Mouse (Mus musculus) stomach, postnatal 0 days (tissue): Measurements from ENCODE around the gene Slc8a1. TPM values are rescaled to one million over a fixed set of nuclear protein-coding genes. Genes with fewer than 3 reads are reported as not detected.

ENCODE experiments used
- ATAC-seq: fragments of 200-750 bp; cut with Nextera tagmentation; 2 replicates; pipeline ENCODE4 v1.8.0; 2017; ENCODE audit not compliant: low FRiP score, low TSS enrichment
- DNase-seq: peaks from one replicate; pipeline ENCODE4 v3.0.0-alpha.2; 2016; ENCODE audit warnings: low spot score
- H3K27ac ChIP-seq: fragments of 300-500 bp; sonication (generic); replicated peaks from 2 replicates; pipeline ENCODE4 v1.5.1; 2014; ENCODE audit warnings: mild to moderate bottlenecking, control low read depth
- H3K27me3 ChIP-seq: fragments of 300-500 bp; sonication (generic); 2 replicates; pipeline ENCODE4 v1.6.1; 2014; ENCODE audit warnings: low read length; ENCODE audit not compliant: control insufficient read depth, insufficient read depth
- H3K36me3 ChIP-seq: fragments of 300-500 bp; sonication (generic); 2 replicates; pipeline ENCODE4 v1.6.1; 2014; ENCODE audit warnings: low read length, mixed read lengths; ENCODE audit not compliant: control insufficient read depth, insufficient read depth
- H3K4me1 ChIP-seq: fragments of 300-500 bp; sonication (generic); replicated peaks from 2 replicates; pipeline ENCODE4 v1.6.1; 2014; ENCODE audit warnings: antibody characterized with exemption; ENCODE audit not compliant: control insufficient read depth, insufficient read depth
- H3K4me2 ChIP-seq: fragments of 300-500 bp; sonication (generic); replicated peaks from 2 replicates; pipeline ENCODE4 v1.6.1; 2014; ENCODE audit warnings: low read depth, mild to moderate bottlenecking, control low read depth, moderate library complexity
- H3K4me3 ChIP-seq: fragments of 300-500 bp; sonication (generic); 2 replicates; pipeline ENCODE4 v1.5.1; 2014; ENCODE audit warnings: low read depth, low read length, control low read depth
- H3K9ac ChIP-seq: fragments of 300-500 bp; sonication (generic); 2 replicates; pipeline ENCODE4 v1.6.1; 2014; ENCODE audit warnings: mild to moderate bottlenecking, low read length, control low read depth, mixed read lengths
- H3K9me3 ChIP-seq: fragments of 300-500 bp; sonication (generic); 2 replicates; pipeline ENCODE4 v1.6.1; 2016; ENCODE audit warnings: low read length; ENCODE audit not compliant: control insufficient read depth
- CTCF ChIP-seq: IDR thresholded peaks from 2 replicates; pipeline ENCODE4 v1.5.1; 2016; ENCODE audit warnings: antibody characterized with exemption, low read depth, mild to moderate bottlenecking, moderate library complexity
- EP300 ChIP-seq: optimal IDR thresholded peaks from 2 replicates; pipeline ENCODE3; 2016; ENCODE audit warnings: antibody characterized with exemption
- whole genome bisulfite sequencing: fragments of 180-500 bp; shearing (Covaris S2); extraction: QIAGEN DNeasy Blood & Tissue Kit; methylation state at CpG from one replicate; pipeline ENCODE4 v1.1.7; 2014; 5-methylcytosine and 5-hydroxymethylcytosine counted together
- polyA plus RNA-seq: library from polyadenylated mRNA; unstranded; fragments of >200 nt; fragmentation: Nextera tagmentation; extraction: Ambion mirVana; gene quantifications from 2 replicates; pipeline ENCODE4 v1.2.1, GENCODE M21; 2015

Slc8a1 gene
- polyA plus RNA-seq, 1 experiment from 2014 or later: 3.1 TPM

DNA sequence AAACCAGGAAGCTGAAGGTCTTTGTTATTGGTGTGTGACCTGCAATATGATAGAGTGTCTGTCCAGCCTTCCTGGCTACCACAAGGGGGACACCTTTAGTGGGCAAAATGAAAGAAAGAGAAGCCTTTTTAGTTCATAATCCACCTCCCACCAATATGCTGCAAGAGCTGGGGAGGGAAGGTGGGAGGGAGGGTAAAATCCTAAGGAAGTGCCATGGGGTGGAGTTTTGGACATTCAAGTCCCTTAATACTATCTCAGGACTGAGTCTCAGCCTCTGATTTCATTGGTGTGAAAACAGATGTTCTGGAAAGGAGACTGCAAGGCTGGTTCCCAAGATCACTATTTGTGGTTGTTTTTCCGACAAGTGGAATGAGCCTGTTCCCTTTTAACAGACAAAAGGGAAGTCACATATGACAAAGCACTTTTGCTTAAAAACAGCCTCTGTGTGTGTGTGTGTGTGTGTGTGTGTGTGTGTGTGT is 25.9 kb downstream of the Slc8a1 start:
- Histone ChIP-seq H3K27me3 (no peaks in the 10 kb centered on the region), H3K4me1 (no peaks in the 10 kb centered on the region), H3K4me3 (no peak overlapping the region), H3K9me3 (no peaks in the 10 kb centered on the region), H3K9ac (no peak overlapping the region), H3K36me3 (no peaks in the 10 kb centered on the region), H3K27ac (no peak overlapping the region), H3K4me2 (no peak overlapping the region)
- DNase-seq: no peak
- TF ChIP-seq EP300: no peak
- peak; percentile 51 for TF ChIP-seq CTCF
- ATAC-seq: no peak
- WGBS: 39% methylated on average over 1 of the region's 1 CpGs

DNA sequence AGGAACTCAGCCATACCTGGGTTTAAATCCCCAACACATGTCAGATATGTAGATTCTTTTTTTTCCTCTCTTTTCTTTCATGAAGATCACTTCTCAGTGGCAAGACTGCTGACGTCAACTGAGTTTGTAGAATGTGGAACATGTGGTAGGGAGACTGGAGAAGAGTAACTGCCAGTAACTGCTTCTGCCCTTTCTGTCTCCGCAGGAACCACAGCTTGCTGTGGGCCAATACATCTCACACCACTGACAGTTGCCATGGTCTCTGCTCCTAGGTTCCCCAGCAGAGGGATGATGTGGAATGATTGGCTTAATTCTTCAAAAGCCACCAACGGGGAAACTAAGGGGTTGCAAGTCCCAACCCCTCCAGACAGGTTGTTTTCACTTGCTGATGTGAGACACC is 33.4 kb downstream of the Slc8a1 start:
- Histone ChIP-seq H3K36me3 (no peaks in the 10 kb centered on the region), H3K4me2 (no peak overlapping the region), H3K9ac (no peak overlapping the region), H3K27ac (no peak overlapping the region), H3K4me1 (no peaks in the 10 kb centered on the region), H3K27me3 (no peaks in the 10 kb centered on the region), H3K4me3 (no peak overlapping the region), H3K9me3 (no peaks in the 10 kb centered on the region)
- WGBS: 43% methylated on average over 3 of the region's 3 CpGs
- DNase-seq (no peak), ATAC-seq (no peak)
- no peak for TF ChIP-seq CTCF
- TF ChIP-seq EP300: no peak

DNA sequence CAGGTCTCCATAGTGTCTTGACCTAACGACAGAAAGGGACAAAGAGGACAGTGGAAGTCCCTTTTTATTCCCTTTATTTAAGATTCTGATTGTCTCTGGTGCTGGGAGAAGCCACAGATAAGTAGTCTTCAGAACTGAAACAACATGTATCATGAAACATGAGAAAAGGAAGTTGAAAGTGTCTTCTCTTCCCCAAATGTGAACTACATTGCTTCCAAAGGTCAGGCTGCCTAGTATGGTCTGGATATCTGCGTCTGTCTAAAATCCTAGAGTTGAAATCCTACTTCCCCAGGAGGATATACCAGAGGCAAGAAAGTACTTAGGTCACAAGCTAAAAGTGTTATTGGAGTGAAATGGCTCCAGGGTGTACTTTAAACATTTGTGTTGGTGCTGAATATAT is 34.9 kb downstream of the Slc8a1 start:
- Histone ChIP-seq H3K36me3 (no peaks in the 10 kb centered on the region), H3K9me3 (no peaks in the 10 kb centered on the region), H3K9ac (no peak overlapping the region), H3K4me1 (no peaks in the 10 kb centered on the region), H3K27me3 (no peaks in the 10 kb centered on the region), H3K27ac (no peak overlapping the region), H3K4me3 (no peak overlapping the region), H3K4me2 (no peak overlapping the region)
- DNase-seq (no peak), ATAC-seq (no peak)
- TF ChIP-seq EP300: no peak
- TF ChIP-seq CTCF: no peak
- 74% methylated on average over 2 of the region's 2 CpGs for WGBS

DNA sequence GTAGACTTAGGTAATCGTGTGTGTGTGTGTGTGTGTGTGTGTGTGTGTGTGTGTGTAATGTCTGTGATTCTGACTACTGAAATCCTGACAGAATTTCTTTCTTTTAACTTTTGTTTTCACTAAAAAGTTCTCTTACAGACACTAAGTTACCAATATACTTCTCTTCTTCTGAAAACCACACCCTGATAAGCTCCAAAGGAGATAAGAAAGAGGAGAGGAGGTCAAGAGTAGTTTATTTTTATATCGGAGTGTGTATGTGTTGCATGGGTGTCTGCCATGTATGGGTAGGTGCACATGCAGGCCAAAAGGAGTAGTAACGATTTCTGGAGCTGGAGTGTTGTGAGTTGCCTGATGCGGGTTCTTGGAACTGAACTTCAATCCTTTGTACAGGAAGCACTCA is 36.5 kb downstream of the Slc8a1 start:
- no peaks in the 10 kb centered on the region for H3K4me1 ChIP-seq
- H3K27me3 ChIP-seq: no peaks in the 10 kb centered on the region
- H3K4me3 ChIP-seq: no peak overlapping the region
- TF ChIP-seq CTCF (no peak), EP300 (no peak)
- no peak for DNase-seq
- WGBS: 52% methylated on average over 4 of the region's 4 CpGs
- H3K9me3 ChIP-seq: no peaks in the 10 kb centered on the region
- ATAC-seq: no peak
- no peaks in the 10 kb centered on the region for H3K36me3 ChIP-seq
- no peak overlapping the region for H3K27ac ChIP-seq
- no peak overlapping the region for H3K4me2 ChIP-seq
- H3K9ac ChIP-seq: no peak overlapping the region

DNA sequence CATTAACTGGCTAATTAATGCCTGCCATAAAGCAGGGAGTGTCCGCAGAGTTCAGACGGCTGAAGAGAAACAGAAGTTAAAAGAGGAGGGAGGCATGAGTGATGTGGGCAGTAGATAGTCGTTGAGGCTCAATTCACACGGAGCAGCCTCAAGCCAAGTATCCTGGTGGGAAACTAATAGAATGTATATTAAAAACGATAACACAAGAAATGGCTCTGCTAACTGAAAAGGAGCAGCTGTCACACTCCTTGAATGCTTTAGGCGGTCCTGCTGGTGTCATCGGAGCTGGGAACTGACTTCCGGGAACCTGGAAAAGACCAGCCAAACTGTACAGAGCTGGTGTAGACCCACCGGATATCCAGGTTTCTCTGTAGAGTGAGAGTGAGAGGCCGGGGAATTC is 39.4 kb downstream of the Slc8a1 start:
- Histone ChIP-seq H3K9ac (no peak overlapping the region), H3K4me2 (no peak overlapping the region), H3K27me3 (no peaks in the 10 kb centered on the region), H3K4me3 (no peak overlapping the region), H3K36me3 (no peaks in the 10 kb centered on the region), H3K9me3 (no peaks in the 10 kb centered on the region), H3K4me1 (no peaks in the 10 kb centered on the region), H3K27ac (no peak overlapping the region)
- no peak for ATAC-seq
- WGBS: 45% methylated on average over 10 of the region's 10 CpGs
- no peak for DNase-seq
- no peak for TF ChIP-seq EP300
- no peak for TF ChIP-seq CTCF

DNA sequence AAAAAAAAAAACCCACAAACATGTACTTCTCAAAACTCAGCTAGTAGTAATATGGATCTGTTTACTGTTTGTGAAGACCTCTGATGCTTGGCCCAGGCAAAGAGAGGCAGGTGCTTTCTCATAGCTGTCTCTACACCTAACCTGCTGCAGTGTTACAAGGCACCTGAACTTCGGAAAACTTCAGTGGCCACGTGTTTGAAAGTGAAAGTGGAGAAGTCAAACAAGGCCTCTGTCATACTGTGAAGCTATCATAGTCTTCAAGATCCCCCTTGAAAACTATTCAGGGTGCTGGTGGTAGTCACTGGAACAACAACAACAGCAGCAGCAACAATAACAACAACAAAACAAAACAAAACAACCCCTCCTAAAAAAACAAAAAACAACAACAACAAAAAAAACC is 40.5 kb downstream of the Slc8a1 start:
- no peak for DNase-seq
- H3K9me3 ChIP-seq: no peaks in the 10 kb centered on the region
- no peak overlapping the region for H3K27ac ChIP-seq
- no peaks in the 10 kb centered on the region for H3K4me1 ChIP-seq
- TF ChIP-seq EP300 (no peak), CTCF (no peak)
- whole genome bisulfite sequencing: 64% methylated on average over 2 of the region's 2 CpGs
- H3K4me3 ChIP-seq: no peak overlapping the region
- no peaks in the 10 kb centered on the region for H3K36me3 ChIP-seq
- no peak overlapping the region for H3K4me2 ChIP-seq
- H3K27me3 ChIP-seq: no peaks in the 10 kb centered on the region
- no peak overlapping the region for H3K9ac ChIP-seq
- ATAC-seq: no peak
